Mouse (Mus musculus): ENCODE data around the gene Olfr288. TPM values are rescaled to one million over a fixed set of nuclear protein-coding genes. Genes with fewer than 3 reads are reported as not detected.

Gene Olfr288
- total RNA-seq, 2 experiments from 2014 or later, result not detected

- intact Hi-C loops (cut with DNase I), result no loop called here
- DNase-seq, result no peak
These were observed 58.5 kb downstream of the Olfr288 start for GRCm38 (mm10) chr15:98136871-98137270.

Other genes with a start within 250 kb of the Olfr288 start
- 10 to 100 TPM; 16.6 to 20.9 TPM for gene Tmem106c, start 231.3 kb downstream of the Olfr288 start, total RNA-seq (2021)
- under 1 TPM; 0.62 to 0.84 TPM for gene Col2a1, start 190.8 kb downstream of the Olfr288 start, total RNA-seq (2021)
- gene Pfkm, start 103.0 kb downstream of the Olfr288 start, total RNA-seq (2021), result 100 to 1,000 TPM; 571 to 624 TPM
- gene Senp1, start 101.8 kb downstream of the Olfr288 start, total RNA-seq (2021), result 10 to 100 TPM; 16.7 to 18.5 TPM
- gene Asb8, start 29.9 kb downstream of the Olfr288 start, total RNA-seq (2021), result 100 to 1,000 TPM; 104 to 109 TPM
- under 1 TPM; 0.57 to 0.64 TPM for gene Ccdc184, start 28.4 kb downstream of the Olfr288 start, total RNA-seq (2021)
- not detected for gene Gm44579, start 25.4 kb upstream of the Olfr288 start, total RNA-seq (2021)
- gene Olfr287, start 25.5 kb upstream of the Olfr288 start, total RNA-seq (2021), result not detected
- not detected for gene Olfr286, start 38.9 kb upstream of the Olfr288 start, total RNA-seq (2021)
- gene H1fnt, start 61.8 kb upstream of the Olfr288 start, total RNA-seq (2021), result not detected
- gene Zfp641, start 100.6 kb upstream of the Olfr288 start, total RNA-seq (2021), result 1 to 10 TPM; 5.4 to 6.5 TPM
- gene Olfr285, start 121.8 kb upstream of the Olfr288 start, total RNA-seq (2021), result not detected
- gene Olfr284, start 145.4 kb upstream of the Olfr288 start, total RNA-seq (2021), result not detected
- not detected for gene Olfr283, start 185.4 kb upstream of the Olfr288 start, total RNA-seq (2021)
- gene Olfr282, start 235.7 kb upstream of the Olfr288 start, total RNA-seq (2021), result not detected

All from heart, postnatal 10 days (tissue).